Mouse (Mus musculus): Measurements from ENCODE around the gene Plxna1. TPM values are rescaled to one million over a fixed set of nuclear protein-coding genes. Genes with fewer than 3 reads are reported as not detected.

The Plxna1 gene
- polyA plus RNA-seq (2012; ENCODE audit: insufficient read depth, insufficient read length, low replicate concordance, missing spikeins): not detected in 2 replicates

GRCm38 (mm10) chr6:89362281-89363106 is at the start of gene Plxna1:
TSS of gene Plxna1 (minus strand) at chr6:89362620.
- WGBS: 5% methylated on average over 110 of the region's 110 CpGs

GRCm38 (mm10) chr6:89409041-89409440 is 46.6 kb upstream of the Plxna1 start:
- no peak for TF ChIP-seq CTCF (IDR thresholded peaks at IDR 0.05; ENCODE audit: insufficient read depth, low read depth, low read length)
- no peak for TF ChIP-seq POLR2A (IDR thresholded peaks at IDR 0.05; ENCODE audit: insufficient read depth, low read depth, low read length)
- 95% methylated on average over 1 of the region's 1 CpGs for WGBS
- H3K4me1 ChIP-seq (ENCODE audit: control insufficient read depth, insufficient read depth, low read length): peaks cover 10% of the 10 kb centered on the region
- no peak overlapping the region for H3K4me3 ChIP-seq (ENCODE audit: insufficient read depth, low read depth, low read length)
- no peak overlapping the region for H3K27ac ChIP-seq (ENCODE audit: insufficient read depth, low read depth, low read length)

More at GRCm38 (mm10) chr6:89362281-89363106, at the start of gene Plxna1:
- TF ChIP-seq CTCF (IDR thresholded peaks at IDR 0.05; ENCODE audit: insufficient read depth, low read depth, low read length): peak; percentile 56; the same call in 1 of the 2 replicates
- peak; percentile 45; the same call in 1 of the 2 replicates for TF ChIP-seq POLR2A (IDR thresholded peaks at IDR 0.05; ENCODE audit: insufficient read depth, low read depth, low read length)
- peaks cover 35% of the 10 kb centered on the region for H3K4me1 ChIP-seq (ENCODE audit: control insufficient read depth, insufficient read depth, low read length)
- peak within 1 kb of the TSS; percentile 90 for H3K4me3 ChIP-seq (ENCODE audit: insufficient read depth, low read depth, low read length)
- H3K27ac ChIP-seq (ENCODE audit: insufficient read depth, low read depth, low read length): no peak within 1 kb of the TSS

GRCm38 (mm10) chr6:89408259-89408658 is 45.8 kb upstream of the Plxna1 start:
- no peak overlapping the region for H3K4me3 ChIP-seq (ENCODE audit: insufficient read depth, low read depth, low read length)
- TF ChIP-seq POLR2A (IDR thresholded peaks at IDR 0.05; ENCODE audit: insufficient read depth, low read depth, low read length) (no peak), CTCF (IDR thresholded peaks at IDR 0.05; ENCODE audit: insufficient read depth, low read depth, low read length) (no peak)
- 72% methylated on average over 5 of the region's 5 CpGs for WGBS
- H3K27ac ChIP-seq (ENCODE audit: insufficient read depth, low read depth, low read length): no peak overlapping the region
- H3K4me1 ChIP-seq (ENCODE audit: control insufficient read depth, insufficient read depth, low read length): peaks cover 10% of the 10 kb centered on the region

GRCm38 (mm10) chr6:89407247-89407889 is 44.9 kb upstream of the Plxna1 start:
- 58% methylated on average over 3 of the region's 3 CpGs for WGBS
- Histone ChIP-seq H3K4me3 (ENCODE audit: insufficient read depth, low read depth, low read length) (no peak overlapping the region), H3K4me1 (ENCODE audit: control insufficient read depth, insufficient read depth, low read length) (peaks cover 10% of the 10 kb centered on the region), H3K27ac (ENCODE audit: insufficient read depth, low read depth, low read length) (no peak overlapping the region)
- TF ChIP-seq CTCF (IDR thresholded peaks at IDR 0.05; ENCODE audit: insufficient read depth, low read depth, low read length) (no peak), POLR2A (IDR thresholded peaks at IDR 0.05; ENCODE audit: insufficient read depth, low read depth, low read length) (no peak)

- WGBS: 93% methylated on average over 2 of the region's 2 CpGs
- TF ChIP-seq POLR2A (IDR thresholded peaks at IDR 0.05; ENCODE audit: insufficient read depth, low read depth, low read length) (no peak), CTCF (IDR thresholded peaks at IDR 0.05; ENCODE audit: insufficient read depth, low read depth, low read length) (no peak)
- Histone ChIP-seq H3K27ac (ENCODE audit: insufficient read depth, low read depth, low read length) (no peak overlapping the region), H3K4me1 (ENCODE audit: control insufficient read depth, insufficient read depth, low read length) (peaks cover 10% of the 10 kb centered on the region), H3K4me3 (ENCODE audit: insufficient read depth, low read depth, low read length) (no peak overlapping the region)
Measured at GRCm38 (mm10) chr6:89404964-89405363, 42.5 kb upstream of the Plxna1 start.

GRCm38 (mm10) chr6:89403257-89404225 is 41.1 kb upstream of the Plxna1 start:
- Histone ChIP-seq H3K27ac (ENCODE audit: insufficient read depth, low read depth, low read length) (no peak overlapping the region), H3K4me3 (ENCODE audit: insufficient read depth, low read depth, low read length) (no peak overlapping the region), H3K4me1 (ENCODE audit: control insufficient read depth, insufficient read depth, low read length) (peaks cover 10% of the 10 kb centered on the region)
- 86% methylated on average over 2 of the region's 2 CpGs for WGBS
- TF ChIP-seq POLR2A (IDR thresholded peaks at IDR 0.05; ENCODE audit: insufficient read depth, low read depth, low read length): no peak
- no peak for TF ChIP-seq CTCF (IDR thresholded peaks at IDR 0.05; ENCODE audit: insufficient read depth, low read depth, low read length)

- Histone ChIP-seq H3K4me1 (ENCODE audit: control insufficient read depth, insufficient read depth, low read length) (peaks cover 4% of the 10 kb centered on the region; the same call in 1 of the 2 replicates), H3K27ac (ENCODE audit: insufficient read depth, low read depth, low read length) (no peak overlapping the region), H3K4me3 (ENCODE audit: insufficient read depth, low read depth, low read length) (no peak overlapping the region)
- no peak for TF ChIP-seq CTCF (IDR thresholded peaks at IDR 0.05; ENCODE audit: insufficient read depth, low read depth, low read length)
- TF ChIP-seq POLR2A (IDR thresholded peaks at IDR 0.05; ENCODE audit: insufficient read depth, low read depth, low read length): no peak
- WGBS: 87% methylated on average over 2 of the region's 2 CpGs
Measured at GRCm38 (mm10) chr6:89402406-89402805, 40.0 kb upstream of the Plxna1 start.

- no peaks in the 10 kb centered on the region for H3K4me1 ChIP-seq (ENCODE audit: control insufficient read depth, insufficient read depth, low read length)
- TF ChIP-seq POLR2A (IDR thresholded peaks at IDR 0.05; ENCODE audit: insufficient read depth, low read depth, low read length): no peak
- TF ChIP-seq CTCF (IDR thresholded peaks at IDR 0.05; ENCODE audit: insufficient read depth, low read depth, low read length): no peak
- 97% methylated on average over 1 of the region's 1 CpGs for WGBS
Measured at GRCm38 (mm10) chr6:89399564-89399963, 37.1 kb upstream of the Plxna1 start.

More at GRCm38 (mm10) chr6:89399564-89399963, 37.1 kb upstream of the Plxna1 start:
- no peak overlapping the region for H3K27ac ChIP-seq (ENCODE audit: insufficient read depth, low read depth, low read length)
- no peak overlapping the region for H3K4me3 ChIP-seq (ENCODE audit: insufficient read depth, low read depth, low read length)
